Mouse (Mus musculus) MEL (cell line): ENCODE measurements at regions not wholly inside any gene's neighbourhood (a gene's known extent, or its start where the extent isn't known, plus 50 kb on each side); places are given as distances from the start of the nearest gene placed in this dataset.

Experiments used
- DNase-seq: peaks from one replicate; pipeline ENCODE4 v3.0.0; 2011; ENCODE audit warnings: low read depth, low spot score
- H3K27ac ChIP-seq: 2 replicates; pipeline ENCODE4 v1.5.1; 2012; ENCODE audit warnings: low read depth, mild to moderate bottlenecking, control low read depth, low read length, moderate library complexity; ENCODE audit not compliant: control insufficient read depth
- H3K27me3 ChIP-seq, 2 experiments: fragments of 150-350 bp in 1 of 2; sonication (generic) in 1 of 2; 2 replicates each; pipeline ENCODE4 v1.6.1; 2012; ENCODE audit warnings: low read length in 2 of 2, mild to moderate bottlenecking in 2 of 2, improper control_type of control experiment in 1 of 2, moderate library complexity in 1 of 2; ENCODE audit not compliant: insufficient read depth in 2 of 2, control insufficient read depth in 1 of 2
- H3K36me3 ChIP-seq, 2 experiments: 2 replicates each; pipeline ENCODE4 v1.6.1; 2012 to 2014; ENCODE audit warnings: low read length in 2 of 2, improper control_type of control experiment in 1 of 2, inconsistent platforms in 1 of 2, mild to moderate bottlenecking in 1 of 2; ENCODE audit not compliant: insufficient read depth in 2 of 2, control insufficient read depth in 1 of 2
- H3K4me1 ChIP-seq, 2 experiments: fragments of 150-350 bp in 1 of 2; sonication (generic) in 1 of 2; 2 replicates each; pipeline ENCODE4 v1.6.1; 2012; ENCODE audit warnings: low read length in 2 of 2, improper control_type of control experiment in 1 of 2, mild to moderate bottlenecking in 1 of 2; ENCODE audit not compliant: insufficient read depth in 2 of 2, control insufficient read depth in 1 of 2
- H3K4me3 ChIP-seq, 2 experiments: fragments of 150-350 bp in 1 of 2; sonication (generic) in 1 of 2; 2 replicates each; pipeline ENCODE4 v1.5.1; 2012; ENCODE audit warnings: low read depth in 2 of 2, low read length in 2 of 2, mild to moderate bottlenecking in 2 of 2, moderate library complexity in 2 of 2, control low read depth in 1 of 2, improper control_type of control experiment in 1 of 2; ENCODE audit not compliant: control insufficient read depth in 1 of 2, insufficient read depth in 1 of 2
- H3K79me2 ChIP-seq: 2 replicates; pipeline ENCODE4 v1.6.1; 2012; ENCODE audit warnings: mild to moderate bottlenecking, low read length, moderate library complexity; ENCODE audit not compliant: control insufficient read depth, poor library complexity, insufficient read depth
- H3K9ac ChIP-seq: 2 replicates; pipeline ENCODE4 v1.6.1; 2012; ENCODE audit warnings: low read depth, mild to moderate bottlenecking, control low read depth, low read length, moderate library complexity; ENCODE audit not compliant: control insufficient read depth, poor library complexity, severe bottlenecking
- H3K9me3 ChIP-seq: fragments of 150-350 bp; sonication (generic); replicated peaks from 2 replicates; pipeline ENCODE4 v1.6.1; 2012; ENCODE audit warnings: mild to moderate bottlenecking, low read length, improper control_type of control experiment, moderate library complexity; ENCODE audit not compliant: insufficient read depth
- BHLHE40 ChIP-seq: IDR thresholded peaks from 2 replicates; pipeline ENCODE4 v1.6.1; 2012; ENCODE audit warnings: low read depth, mild to moderate bottlenecking, inconsistent platforms, low read length, improper control_type of control experiment, borderline replicate concordance
- CHD2 ChIP-seq: IDR thresholded peaks from 2 replicates; pipeline ENCODE4 v1.6.1; 2011; ENCODE audit warnings: low read length, improper control_type of control experiment
- CTCF ChIP-seq, 3 experiments: IDR thresholded peaks in 2 of 3; conservative IDR thresholded peaks in 1 of 3; 2 replicates each; pipeline ENCODE4 v1.5.1; 2011 to 2012; ENCODE audit warnings: low read length in 3 of 3, low read depth in 2 of 3, mild to moderate bottlenecking in 2 of 3, improper control_type of control experiment in 1 of 3, inconsistent platforms in 1 of 3, mixed read lengths in 1 of 3, moderate library complexity in 1 of 3; ENCODE audit not compliant: control insufficient read depth in 1 of 3, insufficient read depth in 1 of 3, poor library complexity in 1 of 3, severe bottlenecking in 1 of 3
- ELF1 ChIP-seq: IDR thresholded peaks from 2 replicates; pipeline ENCODE4 v1.6.1; 2014; ENCODE audit warnings: low read depth, mild to moderate bottlenecking, inconsistent platforms, low read length, improper control_type of control experiment, moderate library complexity
- ETS1 ChIP-seq: IDR thresholded peaks from 2 replicates; pipeline ENCODE4 v1.6.1; 2012; ENCODE audit warnings: low read depth, mild to moderate bottlenecking, inconsistent platforms, low read length, improper control_type of control experiment, moderate library complexity
- JUND ChIP-seq: IDR thresholded peaks from 2 replicates; pipeline ENCODE4 v1.6.1; 2011; ENCODE audit warnings: low read depth, mild to moderate bottlenecking, improper control_type of control experiment, low read length
- MAZ ChIP-seq: IDR thresholded peaks from 2 replicates; pipeline ENCODE4 v1.6.1; 2012; ENCODE audit warnings: low read depth, mild to moderate bottlenecking, inconsistent platforms, low read length, improper control_type of control experiment
- MEF2A ChIP-seq: IDR thresholded peaks from 2 replicates; pipeline ENCODE4 v1.6.1; 2014; ENCODE audit warnings: low read depth, mild to moderate bottlenecking, inconsistent platforms, low read length, improper control_type of control experiment; ENCODE audit not compliant: poor library complexity, insufficient replicate concordance, severe bottlenecking; ENCODE audit errors: extremely low read depth
- MXI1 ChIP-seq: IDR thresholded peaks from 2 replicates; pipeline ENCODE4 v1.6.1; 2011; ENCODE audit warnings: mild to moderate bottlenecking, low read depth, low read length, improper control_type of control experiment
- MYB ChIP-seq: IDR thresholded peaks from 2 replicates; pipeline ENCODE4 v1.6.1; 2011; ENCODE audit warnings: mild to moderate bottlenecking, low read depth, low read length, improper control_type of control experiment
- MYC ChIP-seq: IDR thresholded peaks from 2 replicates; pipeline ENCODE4 v1.6.1; 2011; ENCODE audit warnings: low read depth, mild to moderate bottlenecking, low read length, improper control_type of control experiment, moderate library complexity
- NELFE ChIP-seq: IDR thresholded peaks from 2 replicates; pipeline ENCODE4 v1.6.1; 2011; ENCODE audit warnings: low read depth, low read length, improper control_type of control experiment
- POLR2A ChIP-seq, 2 experiments: IDR thresholded peaks; 2 replicates each; pipeline ENCODE4 v1.6.1; 2011 to 2012; ENCODE audit warnings: low read length in 2 of 2, mild to moderate bottlenecking in 2 of 2, control low read depth in 1 of 2, improper control_type of control experiment in 1 of 2, low read depth in 1 of 2, moderate library complexity in 1 of 2; ENCODE audit not compliant: control insufficient read depth in 1 of 2, insufficient read depth in 1 of 2, poor library complexity in 1 of 2
- POLR2AphosphoS2 ChIP-seq: IDR thresholded peaks from 2 replicates; pipeline ENCODE4 v1.6.1; 2011; ENCODE audit warnings: low read length, improper control_type of control experiment
- POLR2AphosphoS5 ChIP-seq: IDR thresholded peaks from 2 replicates; pipeline ENCODE4 v1.6.1; 2012; ENCODE audit warnings: low read depth, borderline replicate concordance, mild to moderate bottlenecking, inconsistent platforms, low read length, moderate library complexity, mixed read lengths
- RAD21 ChIP-seq: IDR thresholded peaks from 2 replicates; pipeline ENCODE4 v1.6.1; 2011; ENCODE audit warnings: mild to moderate bottlenecking, low read depth, low read length, improper control_type of control experiment
- SIN3A ChIP-seq: IDR thresholded peaks from 2 replicates; pipeline ENCODE4 v1.6.1; 2012; ENCODE audit warnings: low read length, improper control_type of control experiment, inconsistent platforms
- TBP ChIP-seq: IDR thresholded peaks from 2 replicates; pipeline ENCODE4 v1.8.0; 2011; ENCODE audit warnings: low read depth, low read length, improper control_type of control experiment
- TCF12 ChIP-seq: IDR thresholded peaks from 2 replicates; pipeline ENCODE4 v1.6.1; 2014; ENCODE audit warnings: low read depth, mild to moderate bottlenecking, inconsistent platforms, low read length, improper control_type of control experiment, moderate library complexity
- UBTF ChIP-seq: IDR thresholded peaks from 2 replicates; pipeline ENCODE4 v1.6.1; 2012; ENCODE audit warnings: low read depth, mild to moderate bottlenecking, inconsistent platforms, low read length, improper control_type of control experiment, moderate library complexity, borderline replicate concordance; ENCODE audit not compliant: insufficient read depth
- USF2 ChIP-seq, 2 experiments: IDR thresholded peaks; 2 replicates each; pipeline ENCODE4 v1.6.1; 2011 to 2012; ENCODE audit warnings: improper control_type of control experiment in 2 of 2, low read length in 2 of 2, borderline replicate concordance in 1 of 2, inconsistent platforms in 1 of 2, low read depth in 1 of 2, mild to moderate bottlenecking in 1 of 2; ENCODE audit not compliant: insufficient read depth in 1 of 2
- ZC3H11A ChIP-seq: IDR thresholded peaks from 2 replicates; pipeline ENCODE4 v1.6.1; 2012; ENCODE audit warnings: low read depth, mild to moderate bottlenecking, inconsistent platforms, low read length, improper control_type of control experiment
- ZKSCAN1 ChIP-seq: IDR thresholded peaks from 2 replicates; pipeline ENCODE4 v1.6.1; 2012; ENCODE audit warnings: low read depth, mild to moderate bottlenecking, inconsistent platforms, low read length, improper control_type of control experiment, moderate library complexity
- ZNF384 ChIP-seq: IDR thresholded peaks from 2 replicates; pipeline ENCODE4 v1.6.1; 2012; ENCODE audit warnings: low read depth, mild to moderate bottlenecking, inconsistent platforms, low read length, improper control_type of control experiment

DNA sequence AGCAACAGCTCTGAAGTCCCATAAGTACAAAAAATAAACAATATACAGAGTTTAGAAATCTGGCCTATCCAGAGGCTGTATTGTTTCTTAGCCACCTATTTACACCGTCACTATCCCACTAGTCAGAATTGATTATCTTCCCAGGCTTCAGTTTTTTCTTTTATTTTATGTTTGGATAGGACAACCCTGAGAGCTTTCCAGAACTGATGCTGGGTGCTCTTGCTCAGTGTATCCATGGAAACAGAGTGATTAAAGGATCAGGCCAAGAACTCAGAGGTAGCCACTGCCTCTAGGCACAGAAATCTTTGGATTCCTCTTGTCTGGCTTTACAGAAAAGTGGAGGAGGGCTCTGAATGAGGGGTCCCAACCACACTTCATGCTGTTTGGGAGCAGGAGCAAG, 55.3 kb upstream of the Lmcd1 start:
- H3K4me3 ChIP-seq, result no peak overlapping the region
- no peak for DNase-seq
- no peaks in the 10 kb centered on the region for H3K4me1 ChIP-seq
- no peak overlapping the region for H3K9ac ChIP-seq
- H3K79me2 ChIP-seq, result no peaks in the 10 kb centered on the region
- no peaks in the 10 kb centered on the region for H3K36me3 ChIP-seq
- no peak overlapping the region for H3K27ac ChIP-seq
- no peaks in the 10 kb centered on the region for H3K9me3 ChIP-seq
- H3K27me3 ChIP-seq, result no peaks in the 10 kb centered on the region
- no peak for TF ChIP-seq MYC
- TF ChIP-seq ZNF384, result no peak
- no peak for TF ChIP-seq RAD21
- TF ChIP-seq ZKSCAN1, result no peak
- TF ChIP-seq TBP, result no peak
- TF ChIP-seq NELFE, result no peak
- no peak for TF ChIP-seq CTCF (IDR thresholded peaks at IDR 0.05 in 2 of 3, conservative IDR thresholded peaks at IDR 0.05 in 1 of 3; ENCODE audit: control insufficient read depth in 1 of 3, insufficient read depth in 1 of 3, low read depth in 2 of 3, low read length in 3 of 3, poor library complexity in 1 of 3, severe bottlenecking in 1 of 3)
- TF ChIP-seq POLR2A (IDR thresholded peaks at IDR 0.05; ENCODE audit: control insufficient read depth in 1 of 2, insufficient read depth in 1 of 2, low read depth in 1 of 2, low read length in 2 of 2, poor library complexity in 1 of 2), result no peak
- TF ChIP-seq MXI1, result no peak
- TF ChIP-seq JUND, result no peak
- TF ChIP-seq MAZ, result no peak
- TF ChIP-seq BHLHE40, result no peak
- TF ChIP-seq SIN3A, result no peak
- no peak for TF ChIP-seq POLR2AphosphoS5
- no peak for TF ChIP-seq POLR2AphosphoS2

DNA sequence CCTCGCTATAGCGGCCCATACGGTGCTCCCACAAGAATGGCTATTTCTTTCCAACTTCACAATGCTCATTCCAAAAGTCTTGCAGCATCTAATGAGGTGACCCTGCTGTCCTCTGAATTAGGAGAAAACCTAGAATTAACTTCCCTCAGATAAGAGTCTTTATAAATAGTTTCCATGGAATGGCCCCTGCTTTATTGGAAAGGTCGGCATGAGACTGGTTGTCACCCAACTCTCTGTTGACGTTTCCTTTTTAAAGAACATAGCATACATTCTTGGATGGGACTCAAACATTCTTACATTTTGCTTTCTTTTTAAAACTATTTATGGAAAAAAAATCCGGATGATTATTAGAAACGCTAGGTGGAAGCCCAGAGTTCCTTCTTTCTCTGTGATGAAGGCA, 53.9 kb upstream of the Lmcd1 start:
- H3K9me3 ChIP-seq, result no peaks in the 10 kb centered on the region
- H3K9ac ChIP-seq, result no peak overlapping the region
- no peak for DNase-seq
- TF ChIP-seq ELF1 (no peak), JUND (no peak), POLR2AphosphoS2 (no peak), USF2 (IDR thresholded peaks at IDR 0.05; ENCODE audit: borderline replicate concordance in 1 of 2, insufficient read depth in 1 of 2, low read depth in 1 of 2, low read length in 2 of 2) (no peak), TCF12 (no peak), ZC3H11A (no peak), TBP (no peak), ETS1 (no peak), MYB (no peak), UBTF (no peak), MEF2A (no peak), CHD2 (no peak)
- H3K27ac ChIP-seq, result no peak overlapping the region
- H3K36me3 ChIP-seq, result no peaks in the 10 kb centered on the region
- H3K27me3 ChIP-seq, result no peaks in the 10 kb centered on the region
- H3K4me3 ChIP-seq, result no peak overlapping the region
- no peaks in the 10 kb centered on the region for H3K4me1 ChIP-seq
- no peaks in the 10 kb centered on the region for H3K79me2 ChIP-seq
